Mouse (Mus musculus) thymus, postnatal 4 days (tissue): ENCODE measurements at regions not wholly inside any gene's neighbourhood (a gene's known extent, or its start where the extent isn't known, plus 50 kb on each side); places are given as distances from the start of the nearest gene placed in this dataset.

Experiments used
- DNase-seq: peaks from one replicate; pipeline ENCODE4 v3.0.0; 2021

- DNase-seq = no peak
Observed at GRCm38 (mm10) chr8:26852921-26853320, 124.2 kb upstream of the Zfp703 start.

GRCm38 (mm10) chr8:26854557-26855238 lies 122.4 kb upstream of the Zfp703 start:
- no peak for DNase-seq

- no peak for DNase-seq
Observed at GRCm38 (mm10) chr8:26855256-26855655, 121.9 kb upstream of the Zfp703 start.

GRCm38 (mm10) chr8:26864571-26864970 lies 112.6 kb upstream of the Zfp703 start:
- DNase-seq = no peak

- DNase-seq = no peak
Observed at GRCm38 (mm10) chr8:26864971-26865370, 112.2 kb upstream of the Zfp703 start.

GRCm38 (mm10) chr8:26868101-26868848 lies 108.8 kb upstream of the Zfp703 start:
- DNase-seq = no peak

- no peak for DNase-seq
Observed at GRCm38 (mm10) chr8:26868849-26869110, 108.3 kb upstream of the Zfp703 start.

GRCm38 (mm10) chr8:26871838-26872237 lies 105.3 kb upstream of the Zfp703 start:
- DNase-seq = no peak

- no peak for DNase-seq
Observed at GRCm38 (mm10) chr8:26872382-26872781, 104.7 kb upstream of the Zfp703 start.

- no peak for DNase-seq
Observed at GRCm38 (mm10) chr8:26872815-26873214, 104.3 kb upstream of the Zfp703 start.

- no peak for DNase-seq
Observed at GRCm38 (mm10) chr8:26880177-26880576, 96.9 kb upstream of the Zfp703 start.

GRCm38 (mm10) chr8:26881268-26882120 lies 95.6 kb upstream of the Zfp703 start:
- no peak for DNase-seq

- no peak for DNase-seq
Observed at GRCm38 (mm10) chr8:26882616-26883015, 94.5 kb upstream of the Zfp703 start.

GRCm38 (mm10) chr8:26883285-26883684 lies 93.8 kb upstream of the Zfp703 start:
- DNase-seq = no peak

GRCm38 (mm10) chr8:26883770-26884169 lies 93.4 kb upstream of the Zfp703 start:
- no peak for DNase-seq

- DNase-seq = no peak
Observed at GRCm38 (mm10) chr8:26884350-26884749, 92.8 kb upstream of the Zfp703 start.

GRCm38 (mm10) chr8:26885365-26885764 lies 91.8 kb upstream of the Zfp703 start:
- DNase-seq = no peak

GRCm38 (mm10) chr8:26886783-26887486 lies 90.2 kb upstream of the Zfp703 start:
- no peak for DNase-seq

- no peak for DNase-seq
Observed at GRCm38 (mm10) chr8:26887551-26887950, 89.6 kb upstream of the Zfp703 start.

GRCm38 (mm10) chr8:26888050-26888449 lies 89.1 kb upstream of the Zfp703 start:
- DNase-seq = no peak

- no peak for DNase-seq
Observed at GRCm38 (mm10) chr8:26891881-26892280, 85.2 kb upstream of the Zfp703 start.

- no peak for DNase-seq
Observed at GRCm38 (mm10) chr8:26892380-26892779, 84.7 kb upstream of the Zfp703 start.

GRCm38 (mm10) chr8:26895867-26896266 lies 81.3 kb upstream of the Zfp703 start:
- no peak for DNase-seq
